In genomic region chr6:118887032-118887431, GRCm38 (mm10) we compare ENCODE assay signal across 11 mouse cellular contexts.
"Had no signal": no experiment of that assay in that cellular context is flagged by ENCODE, and none has a peak within 500 bp of the region (broad histone marks: within the 10 kb centered on the region; RNA-seq: fewer than 3 reads in every experiment).

No protein-coding gene starts in this region.

- DNase-seq: liver, postnatal 0 days; lung, adult 2 months; lung, postnatal 14 days; lung, postnatal 36 days; retina, postnatal 1 day; right cerebral cortex, adult 18-20 months; right cerebral cortex, postnatal 25 days; right cerebral cortex, postnatal 4 days; thymus, adult 2 months; thymus, postnatal 25 days; thymus, postnatal 4 days had no signal
